Mouse (Mus musculus): ENCODE measurements around the gene Drc3. TPM values are rescaled to one million over a fixed set of nuclear protein-coding genes. Genes with fewer than 3 reads are reported as not detected.

Drc3 gene
- polyA plus RNA-seq, 1 experiment from 2014 or later = 0.33 TPM

GRCm38 (mm10) chr11:60366239-60367019 lies 13.3 kb downstream of the Drc3 start:
- WGBS (ENCODE audit: insufficient replicate concordance) = 41% methylated on average over 16 of the region's 16 CpGs
- Histone ChIP-seq H3K4me2 (no peak overlapping the region), H3K9me3 (replicated peaks) (no peaks in the 10 kb centered on the region), H3K27me3 (0 out of 2 replicates have a peak, but pooled peaks cover 4% of the 10 kb centered on the region), H3K9ac (no peak overlapping the region), H3K36me3 (no peaks in the 10 kb centered on the region), H3K4me1 (replicated peaks) (no peaks in the 10 kb centered on the region), H3K4me3 (replicated peaks) (no peak overlapping the region), H3K27ac (no peak overlapping the region)
- ATAC-seq (ENCODE audit: low read depth) (no peak), DNase-seq (no peak)

DNA sequence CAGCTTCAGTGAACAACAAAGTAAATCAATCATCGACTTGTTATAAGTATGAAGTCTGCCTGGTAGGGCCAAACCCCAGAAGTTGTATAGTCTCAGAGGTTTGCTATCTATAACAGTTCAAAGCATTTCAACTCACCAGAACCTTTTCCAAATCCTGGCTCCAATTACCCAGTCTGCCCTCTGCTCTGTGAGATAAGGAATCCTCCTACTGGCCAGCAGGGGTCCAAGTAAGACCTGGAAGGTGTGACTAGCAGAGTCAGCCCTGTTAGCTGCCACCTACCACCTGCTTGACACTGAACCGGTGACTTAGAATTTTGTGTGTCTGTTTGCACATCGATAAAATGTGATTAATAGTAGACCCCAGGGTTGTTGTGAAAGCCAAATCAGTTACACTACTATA lies 14.1 kb downstream of the Drc3 start:
- Histone ChIP-seq H3K4me2 (no peak overlapping the region), H3K9ac (no peak overlapping the region), H3K27ac (no peak overlapping the region), H3K4me3 (replicated peaks) (no peak overlapping the region), H3K36me3 (no peaks in the 10 kb centered on the region), H3K27me3 (0 out of 2 replicates have a peak, but pooled peaks cover 4% of the 10 kb centered on the region), H3K4me1 (replicated peaks) (no peaks in the 10 kb centered on the region), H3K9me3 (replicated peaks) (no peaks in the 10 kb centered on the region)
- WGBS (ENCODE audit: insufficient replicate concordance) = 46% methylated on average over 3 of the region's 3 CpGs
- no peak for ATAC-seq (ENCODE audit: low read depth)
- DNase-seq = no peak

- no peaks in the 10 kb centered on the region for H3K9me3 ChIP-seq (replicated peaks)
- 0 out of 2 replicates have a peak, but pooled peaks cover 4% of the 10 kb centered on the region for H3K27me3 ChIP-seq
- no peak overlapping the region for H3K27ac ChIP-seq
- H3K9ac ChIP-seq = no peak overlapping the region
- no peak overlapping the region for H3K4me2 ChIP-seq
- H3K36me3 ChIP-seq = no peaks in the 10 kb centered on the region
- no peak overlapping the region for H3K4me3 ChIP-seq (replicated peaks)
- ATAC-seq (ENCODE audit: low read depth) (no peak), DNase-seq (no peak)
- H3K4me1 ChIP-seq (replicated peaks) = no peaks in the 10 kb centered on the region
- WGBS (ENCODE audit: insufficient replicate concordance) = 66% methylated on average over 4 of the region's 4 CpGs
These were observed 15.8 kb downstream of the Drc3 start for GRCm38 (mm10) chr11:60368909-60369308.

GRCm38 (mm10) chr11:60369448-60369847 lies 16.3 kb downstream of the Drc3 start:
- DNase-seq (no peak), ATAC-seq (ENCODE audit: low read depth) (no peak)
- 66% methylated on average over 4 of the region's 4 CpGs for WGBS (ENCODE audit: insufficient replicate concordance)
- Histone ChIP-seq H3K27me3 (0 out of 2 replicates have a peak, but pooled peaks cover 4% of the 10 kb centered on the region), H3K27ac (no peak overlapping the region), H3K4me1 (replicated peaks) (no peaks in the 10 kb centered on the region), H3K9ac (no peak overlapping the region), H3K4me2 (no peak overlapping the region), H3K9me3 (replicated peaks) (no peaks in the 10 kb centered on the region), H3K36me3 (no peaks in the 10 kb centered on the region), H3K4me3 (replicated peaks) (no peak overlapping the region)

DNA sequence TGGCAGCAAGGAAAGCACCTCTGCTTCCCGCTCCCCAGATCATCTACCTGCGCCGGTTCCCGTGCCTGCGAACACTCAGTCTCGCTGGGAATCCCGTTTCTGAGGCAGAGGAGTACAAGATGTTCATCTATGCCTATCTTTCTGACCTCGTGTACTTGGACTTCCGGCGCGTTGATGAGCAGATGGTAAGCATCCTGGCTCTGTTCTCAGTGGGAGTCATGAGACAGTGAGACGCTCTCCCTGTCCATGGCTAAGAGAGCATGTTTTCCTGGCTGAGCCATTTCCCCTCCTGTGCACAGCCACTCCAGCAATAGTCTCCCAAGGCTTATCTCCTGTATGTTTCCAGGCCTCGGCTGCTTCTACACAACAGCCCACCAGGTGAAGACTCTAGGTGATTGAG lies 17.3 kb downstream of the Drc3 start:
- ATAC-seq (ENCODE audit: low read depth) (no peak), DNase-seq (no peak)
- Histone ChIP-seq H3K4me1 (replicated peaks) (no peaks in the 10 kb centered on the region), H3K9me3 (replicated peaks) (no peaks in the 10 kb centered on the region), H3K4me2 (no peak overlapping the region), H3K9ac (no peak overlapping the region), H3K4me3 (replicated peaks) (no peak overlapping the region), H3K36me3 (no peaks in the 10 kb centered on the region), H3K27ac (no peak overlapping the region), H3K27me3 (0 out of 2 replicates have a peak, but pooled peaks cover 4% of the 10 kb centered on the region)
- WGBS (ENCODE audit: insufficient replicate concordance) = 73% methylated on average over 13 of the region's 13 CpGs

GRCm38 (mm10) chr11:60374481-60374880 lies 21.4 kb downstream of the Drc3 start:
- H3K27ac ChIP-seq = no peak overlapping the region

GRCm38 (mm10) chr11:60383518-60383917 lies 30.4 kb downstream of the Drc3 start:
- whole genome bisulfite sequencing (ENCODE audit: insufficient replicate concordance) = 76% methylated on average over 6 of the region's 6 CpGs
- Histone ChIP-seq H3K27me3 (peaks cover 29% of the 10 kb centered on the region), H3K27ac (no peak overlapping the region), H3K9me3 (replicated peaks) (no peaks in the 10 kb centered on the region), H3K4me1 (replicated peaks) (no peaks in the 10 kb centered on the region), H3K36me3 (no peaks in the 10 kb centered on the region), H3K4me3 (replicated peaks) (no peak overlapping the region), H3K9ac (no peak overlapping the region), H3K4me2 (no peak overlapping the region)
- DNase-seq = no peak
- no peak for ATAC-seq (ENCODE audit: low read depth)

More at GRCm38 (mm10) chr11:60374481-60374880, 21.4 kb downstream of the Drc3 start:
- H3K4me3 ChIP-seq (replicated peaks) = no peak overlapping the region
- no peak for DNase-seq
- H3K27me3 ChIP-seq = no peaks in the 10 kb centered on the region
- ATAC-seq (ENCODE audit: low read depth) = no peak
- no peak overlapping the region for H3K9ac ChIP-seq
- no peaks in the 10 kb centered on the region for H3K36me3 ChIP-seq
- H3K9me3 ChIP-seq (replicated peaks) = no peaks in the 10 kb centered on the region
- WGBS (ENCODE audit: insufficient replicate concordance) = 76% methylated on average over 6 of the region's 6 CpGs
- H3K4me2 ChIP-seq = no peak overlapping the region
- H3K4me1 ChIP-seq (replicated peaks) = no peaks in the 10 kb centered on the region

- Histone ChIP-seq H3K4me3 (replicated peaks) (no peak overlapping the region), H3K9ac (no peak overlapping the region), H3K27me3 (peaks cover 29% of the 10 kb centered on the region), H3K36me3 (no peaks in the 10 kb centered on the region), H3K4me1 (replicated peaks) (no peaks in the 10 kb centered on the region), H3K9me3 (replicated peaks) (no peaks in the 10 kb centered on the region), H3K27ac (no peak overlapping the region), H3K4me2 (no peak overlapping the region)
- ATAC-seq (ENCODE audit: low read depth) (no peak), DNase-seq (no peak)
- WGBS (ENCODE audit: insufficient replicate concordance) = 23% methylated on average over 16 of the region's 16 CpGs
These were observed 31.8 kb downstream of the Drc3 start for GRCm38 (mm10) chr11:60384762-60385421.

DNA sequence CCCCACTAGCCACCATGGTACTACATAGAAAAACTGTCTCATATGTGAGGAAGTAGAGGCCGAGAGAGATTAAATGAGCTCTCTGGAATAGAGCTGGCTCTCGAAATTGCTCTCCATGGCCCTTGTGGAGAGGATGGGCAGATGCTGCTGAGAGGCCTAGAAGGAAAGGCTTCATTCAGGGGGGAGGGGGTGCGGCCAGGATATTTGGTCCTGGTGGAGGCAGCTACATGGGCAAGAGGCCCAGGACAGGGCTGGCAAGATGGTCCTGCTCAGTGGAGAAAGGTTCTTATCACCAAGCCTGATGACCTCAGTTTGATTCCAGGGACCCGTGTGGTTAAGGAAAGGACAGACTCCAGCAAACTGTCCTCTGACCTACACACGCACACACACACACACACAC lies 32.8 kb downstream of the Drc3 start:
- no peak overlapping the region for H3K27ac ChIP-seq
- peaks cover 29% of the 10 kb centered on the region for H3K27me3 ChIP-seq
- no peak for DNase-seq
- no peak overlapping the region for H3K4me3 ChIP-seq (replicated peaks)
- no peaks in the 10 kb centered on the region for H3K9me3 ChIP-seq (replicated peaks)
- no peak overlapping the region for H3K4me2 ChIP-seq
- ATAC-seq (ENCODE audit: low read depth) = no peak
- WGBS (ENCODE audit: insufficient replicate concordance) = 60% methylated on average over 5 of the region's 5 CpGs
- no peaks in the 10 kb centered on the region for H3K4me1 ChIP-seq (replicated peaks)
- no peak overlapping the region for H3K9ac ChIP-seq
- no peaks in the 10 kb centered on the region for H3K36me3 ChIP-seq

DNA sequence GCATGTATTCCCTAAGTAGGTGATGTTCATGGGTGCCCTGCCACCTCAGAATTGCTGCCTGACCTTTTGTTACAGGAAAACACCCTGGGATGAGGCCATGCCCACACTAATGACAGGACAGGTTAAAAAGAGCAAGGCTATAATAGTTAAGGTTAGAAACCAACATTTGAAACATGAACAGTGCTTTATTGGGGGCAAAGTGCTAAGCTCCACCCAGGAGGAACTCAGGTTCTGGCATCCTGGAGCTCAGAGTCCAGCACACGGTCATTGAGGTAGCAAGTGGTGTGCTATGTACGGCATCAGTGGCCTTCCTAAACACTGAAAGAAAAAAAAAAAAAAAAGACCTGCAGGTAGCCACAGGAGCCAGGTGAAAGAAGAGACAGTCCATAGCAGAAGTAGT lies 34.8 kb downstream of the Drc3 start:
- DNase-seq (no peak), ATAC-seq (ENCODE audit: low read depth) (no peak)
- 74% methylated on average over 2 of the region's 2 CpGs for WGBS (ENCODE audit: insufficient replicate concordance)
- H3K4me2 ChIP-seq = no peak overlapping the region
- H3K4me3 ChIP-seq (replicated peaks) = no peak overlapping the region
- H3K36me3 ChIP-seq = no peaks in the 10 kb centered on the region
- H3K9me3 ChIP-seq (replicated peaks) = no peaks in the 10 kb centered on the region
- no peak overlapping the region for H3K27ac ChIP-seq
- H3K9ac ChIP-seq = no peak overlapping the region
- peaks cover 29% of the 10 kb centered on the region for H3K27me3 ChIP-seq
- H3K4me1 ChIP-seq (replicated peaks) = no peaks in the 10 kb centered on the region

DNA sequence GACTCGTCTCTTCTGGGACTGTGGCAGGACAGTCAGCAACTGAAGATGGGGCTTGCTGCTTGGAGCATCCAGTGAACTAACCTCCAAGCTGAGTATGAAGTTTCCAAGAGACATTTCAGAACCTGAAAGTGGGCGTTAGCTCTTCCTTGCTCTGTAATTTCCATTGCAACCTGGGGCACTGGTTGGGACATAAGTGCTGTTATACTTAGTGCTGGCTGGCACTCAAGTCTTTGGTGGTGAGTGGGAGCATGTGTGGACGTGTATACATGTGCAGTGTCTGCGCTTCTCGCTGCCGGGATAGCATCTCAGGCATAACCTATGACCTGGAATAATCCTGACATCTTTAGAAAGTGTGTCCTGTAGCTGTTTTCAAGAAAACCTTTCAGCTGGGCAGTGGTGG lies 38.2 kb downstream of the Drc3 start:
- Histone ChIP-seq H3K36me3 (no peaks in the 10 kb centered on the region), H3K4me2 (no peak overlapping the region), H3K27me3 (0 out of 2 replicates have a peak, but pooled peaks cover 7% of the 10 kb centered on the region), H3K27ac (no peak overlapping the region), H3K9me3 (replicated peaks) (no peaks in the 10 kb centered on the region), H3K4me1 (replicated peaks) (no peaks in the 10 kb centered on the region), H3K4me3 (replicated peaks) (no peak overlapping the region), H3K9ac (no peak overlapping the region)
- DNase-seq = no peak
- ATAC-seq (ENCODE audit: low read depth) = no peak
- 68% methylated on average over 6 of the region's 6 CpGs for WGBS (ENCODE audit: insufficient replicate concordance)
